Mouse (Mus musculus): ENCODE measurements around the gene Insl6.

Insl6 gene

GRCm38 (mm10) chr19:29325053-29325851 is at the start of gene Insl6:
Gene Insl6 (minus strand): TSS chr19:29325356.
- DNase-seq = peak; percentile 86 to 90

GRCm38 (mm10) chr19:29374947-29375346 is 49.8 kb upstream of the Insl6 start:
- DNase-seq = no peak

- DNase-seq = no peak
Measured at GRCm38 (mm10) chr19:29373438-29373837, 48.3 kb upstream of the Insl6 start.

- DNase-seq = no peak
Measured at GRCm38 (mm10) chr19:29372621-29373020, 47.5 kb upstream of the Insl6 start.

GRCm38 (mm10) chr19:29372138-29372537 is 47.0 kb upstream of the Insl6 start:
- DNase-seq = no peak

- no peak for DNase-seq
Measured at GRCm38 (mm10) chr19:29371284-29372081, 46.3 kb upstream of the Insl6 start.

GRCm38 (mm10) chr19:29370545-29371283 is 45.6 kb upstream of the Insl6 start:
- no peak for DNase-seq

- no peak for DNase-seq
Measured at GRCm38 (mm10) chr19:29370112-29370511, 45.0 kb upstream of the Insl6 start.

- no peak for DNase-seq
Measured at GRCm38 (mm10) chr19:29368671-29369309, 43.6 kb upstream of the Insl6 start.

GRCm38 (mm10) chr19:29368041-29368440 is 42.9 kb upstream of the Insl6 start:
- DNase-seq = no peak

GRCm38 (mm10) chr19:29366969-29367622 is 41.9 kb upstream of the Insl6 start, which contains the start of the genes Plgrkt and Cd274:
Gene Plgrkt (minus strand): TSS chr19:29367390.
Gene Cd274 (plus strand): TSS chr19:29367455.
- DNase-seq = peak; percentile 81 to 89

- no peak for DNase-seq
Measured at GRCm38 (mm10) chr19:29366226-29366968, 41.2 kb upstream of the Insl6 start.

- DNase-seq = peak; percentile 21 to 44
Measured at GRCm38 (mm10) chr19:29365105-29365504, 39.9 kb upstream of the Insl6 start.

GRCm38 (mm10) chr19:29364076-29364475 is 38.9 kb upstream of the Insl6 start:
- DNase-seq = no peak

GRCm38 (mm10) chr19:29363557-29363956 is 38.4 kb upstream of the Insl6 start:
- no peak for DNase-seq

GRCm38 (mm10) chr19:29362173-29362930 is 37.2 kb upstream of the Insl6 start:
- no peak for DNase-seq

- DNase-seq = peak; percentile 88 to 94
Measured at GRCm38 (mm10) chr19:29361468-29362130, 36.4 kb upstream of the Insl6 start.

- no peak for DNase-seq
Measured at GRCm38 (mm10) chr19:29360251-29360650, 35.1 kb upstream of the Insl6 start.

GRCm38 (mm10) chr19:29356281-29356680 is 31.1 kb upstream of the Insl6 start:
- peak in 1 of 2 experiments; percentile 12 for DNase-seq

Measured in kidney, postnatal 4 days (tissue).